Mouse (Mus musculus): ENCODE results near the gene Them5. TPM values are rescaled to one million over a fixed set of nuclear protein-coding genes. Genes with fewer than 3 reads are reported as not detected.

Them5 gene
- total and polyA plus RNA-seq, 2 experiments from 2014 or later: 0.11 TPM; not detected in 1

- 86% methylated on average over 2 of the region's 2 CpGs for WGBS
- no peaks in the 10 kb centered on the region for H3K27me3 ChIP-seq (ENCODE audit: insufficient read depth, low read length)
- H3K36me3 ChIP-seq (ENCODE audit: insufficient read depth, low read length): no peaks in the 10 kb centered on the region
- no peak overlapping the region for H3K27ac ChIP-seq
- DNase-seq (ENCODE audit: low spot score): no peak
- H3K4me3 ChIP-seq (ENCODE audit: low read length): no peak overlapping the region
- ATAC-seq: no peak
- no peak for TF ChIP-seq CTCF (IDR thresholded peaks at IDR 0.05; ENCODE audit: low read depth)
- no peaks in the 10 kb centered on the region for H3K4me1 ChIP-seq (ENCODE audit: insufficient read depth, low read length)
- H3K4me2 ChIP-seq (ENCODE audit: low read depth, low read length): no peak overlapping the region
- no peaks in the 10 kb centered on the region for H3K9me3 ChIP-seq (ENCODE audit: low read length)
- H3K9ac ChIP-seq (replicated peaks; ENCODE audit: low read length): no peak overlapping the region
Measured at GRCm38 (mm10) chr3:94348146-94348545, 6.2 kb downstream of the Them5 start.

GRCm38 (mm10) chr3:94360812-94361211, 18.9 kb downstream of the Them5 start:
- WGBS: 2% methylated on average over 1 of the region's 1 CpGs
- no peak overlapping the region for H3K4me2 ChIP-seq (ENCODE audit: low read depth, low read length)
- TF ChIP-seq CTCF (IDR thresholded peaks at IDR 0.05; ENCODE audit: low read depth): peak; percentile 65
- no peak overlapping the region for H3K9ac ChIP-seq (replicated peaks; ENCODE audit: low read length)
- 0 out of 2 replicates have a peak, but pooled peaks cover 2% of the 10 kb centered on the region for H3K9me3 ChIP-seq (ENCODE audit: low read length)
- no peak overlapping the region for H3K4me3 ChIP-seq (ENCODE audit: low read length)
- H3K4me1 ChIP-seq (ENCODE audit: insufficient read depth, low read length): no peaks in the 10 kb centered on the region; the same call in 1 of the 2 replicates
- no peaks in the 10 kb centered on the region for H3K36me3 ChIP-seq (ENCODE audit: insufficient read depth, low read length)
- DNase-seq (ENCODE audit: low spot score) (peak; percentile 69), ATAC-seq (no peak)
- no peaks in the 10 kb centered on the region for H3K27me3 ChIP-seq (ENCODE audit: insufficient read depth, low read length)
- H3K27ac ChIP-seq: no peak overlapping the region

- Histone ChIP-seq H3K4me3 (ENCODE audit: low read length) (peak within 1 kb of the TSS; percentile 49), H3K27ac (no peak within 1 kb of the TSS), H3K4me1 (ENCODE audit: insufficient read depth, low read length) (no peaks in the 10 kb centered on the region; the same call in 1 of the 2 replicates), H3K4me2 (ENCODE audit: low read depth, low read length) (peak within 1 kb of the TSS; percentile 76), H3K36me3 (ENCODE audit: insufficient read depth, low read length) (no peaks in the 10 kb centered on the region), H3K9me3 (ENCODE audit: low read length) (no peaks in the 10 kb centered on the region), H3K9ac (replicated peaks; ENCODE audit: low read length) (peak within 1 kb of the TSS; percentile 80), H3K27me3 (ENCODE audit: insufficient read depth, low read length) (no peaks in the 10 kb centered on the region)
- no peak for DNase-seq (ENCODE audit: low spot score)
- ATAC-seq: no peak
- no peak for TF ChIP-seq CTCF (IDR thresholded peaks at IDR 0.05; ENCODE audit: low read depth)
- 31% methylated on average over 7 of the region's 7 CpGs for WGBS
Measured at GRCm38 (mm10) chr3:94362138-94362537, 20.2 kb downstream of the Them5 start, which contains the start of gene C2cd4d. TSS of gene C2cd4d (plus strand) at chr3:94362438.

GRCm38 (mm10) chr3:94363291-94364153, 21.6 kb downstream of the Them5 start:
- no peak for TF ChIP-seq CTCF (IDR thresholded peaks at IDR 0.05; ENCODE audit: low read depth)
- Histone ChIP-seq H3K4me2 (ENCODE audit: low read depth, low read length) (peak overlapping the region; percentile 76), H3K9me3 (ENCODE audit: low read length) (no peaks in the 10 kb centered on the region), H3K27me3 (ENCODE audit: insufficient read depth, low read length) (no peaks in the 10 kb centered on the region), H3K4me1 (ENCODE audit: insufficient read depth, low read length) (no peaks in the 10 kb centered on the region; the same call in 1 of the 2 replicates), H3K9ac (replicated peaks; ENCODE audit: low read length) (peak overlapping the region; percentile 80), H3K36me3 (ENCODE audit: insufficient read depth, low read length) (no peaks in the 10 kb centered on the region), H3K4me3 (ENCODE audit: low read length) (peak overlapping the region; percentile 49), H3K27ac (peak overlapping the region; percentile 56; the same call in 1 of the 2 replicates)
- WGBS: 6% methylated on average over 97 of the region's 97 CpGs
- ATAC-seq (peak; percentile 65), DNase-seq (ENCODE audit: low spot score) (peak; percentile 65)

- H3K4me3 ChIP-seq (ENCODE audit: low read length): peak overlapping the region; percentile 49
- ATAC-seq (peak; percentile 39), DNase-seq (ENCODE audit: low spot score) (no peak)
- no peaks in the 10 kb centered on the region; the same call in 1 of the 2 replicates for H3K4me1 ChIP-seq (ENCODE audit: insufficient read depth, low read length)
- peak overlapping the region; percentile 80 for H3K9ac ChIP-seq (replicated peaks; ENCODE audit: low read length)
- H3K27ac ChIP-seq: peak overlapping the region; percentile 56; the same call in 1 of the 2 replicates
- TF ChIP-seq CTCF (IDR thresholded peaks at IDR 0.05; ENCODE audit: low read depth): no peak; the same call in 1 of the 2 replicates
- no peaks in the 10 kb centered on the region for H3K27me3 ChIP-seq (ENCODE audit: insufficient read depth, low read length)
- WGBS: 5% methylated on average over 23 of the region's 23 CpGs
- H3K4me2 ChIP-seq (ENCODE audit: low read depth, low read length): peak overlapping the region; percentile 76
- H3K9me3 ChIP-seq (ENCODE audit: low read length): no peaks in the 10 kb centered on the region
- H3K36me3 ChIP-seq (ENCODE audit: insufficient read depth, low read length): no peaks in the 10 kb centered on the region
Measured at GRCm38 (mm10) chr3:94364154-94364526, 22.2 kb downstream of the Them5 start.

GRCm38 (mm10) chr3:94366761-94367160, 24.9 kb downstream of the Them5 start:
- no peaks in the 10 kb centered on the region; the same call in 1 of the 2 replicates for H3K4me1 ChIP-seq (ENCODE audit: insufficient read depth, low read length)
- no peak overlapping the region for H3K4me3 ChIP-seq (ENCODE audit: low read length)
- H3K27me3 ChIP-seq (ENCODE audit: insufficient read depth, low read length): no peaks in the 10 kb centered on the region
- H3K9me3 ChIP-seq (ENCODE audit: low read length): no peaks in the 10 kb centered on the region
- no peaks in the 10 kb centered on the region for H3K36me3 ChIP-seq (ENCODE audit: insufficient read depth, low read length)
- no peak overlapping the region for H3K9ac ChIP-seq (replicated peaks; ENCODE audit: low read length)
- peak; percentile 89 for DNase-seq (ENCODE audit: low spot score)
- ATAC-seq: peak; percentile 59; the same call in 1 of the 2 replicates
- 24% methylated on average over 3 of the region's 3 CpGs for WGBS
- peak; percentile 97 for TF ChIP-seq CTCF (IDR thresholded peaks at IDR 0.05; ENCODE audit: low read depth)
- H3K27ac ChIP-seq: no peak overlapping the region
- no peak overlapping the region for H3K4me2 ChIP-seq (ENCODE audit: low read depth, low read length)
